Mouse (Mus musculus) Muller cell, postnatal 12 days (primary cell): ENCODE measurements around the gene Grik4.

Experiments
- DNase-seq: peaks from one replicate; pipeline ENCODE4 v3.0.0-alpha.2; 2015; ENCODE audit errors: inconsistent ontology term

Grik4 gene

GRCm38 (mm10) chr9:42750176-42750575 lies 194.1 kb downstream of the Grik4 start:
- DNase-seq: no peak

- peak; percentile 33 for DNase-seq
These were observed 198.3 kb downstream of the Grik4 start for GRCm38 (mm10) chr9:42745982-42746381.

- no peak for DNase-seq
These were observed 201.9 kb downstream of the Grik4 start for GRCm38 (mm10) chr9:42742385-42742784.

- no peak for DNase-seq
These were observed 207.5 kb downstream of the Grik4 start for GRCm38 (mm10) chr9:42736697-42737335.

- no peak for DNase-seq
These were observed 209.2 kb downstream of the Grik4 start for GRCm38 (mm10) chr9:42735086-42735485.

- DNase-seq: peak; percentile 81
These were observed 211.5 kb downstream of the Grik4 start for GRCm38 (mm10) chr9:42732731-42733318.

GRCm38 (mm10) chr9:42728472-42728871 lies 215.8 kb downstream of the Grik4 start:
- DNase-seq: no peak

GRCm38 (mm10) chr9:42727661-42728060 lies 216.6 kb downstream of the Grik4 start:
- DNase-seq: no peak

GRCm38 (mm10) chr9:42727186-42727585 lies 217.1 kb downstream of the Grik4 start:
- no peak for DNase-seq

- peak; percentile 76 for DNase-seq
These were observed 220.2 kb downstream of the Grik4 start for GRCm38 (mm10) chr9:42724099-42724498.

- DNase-seq: no peak
These were observed 221.8 kb downstream of the Grik4 start for GRCm38 (mm10) chr9:42722501-42722900.

- no peak for DNase-seq
These were observed 222.6 kb downstream of the Grik4 start for GRCm38 (mm10) chr9:42721718-42722117.

GRCm38 (mm10) chr9:42721146-42721545 lies 223.1 kb downstream of the Grik4 start:
- no peak for DNase-seq

GRCm38 (mm10) chr9:42713912-42714311 lies 230.4 kb downstream of the Grik4 start:
- no peak for DNase-seq

GRCm38 (mm10) chr9:42705848-42706247 lies 238.4 kb downstream of the Grik4 start:
- DNase-seq: no peak

GRCm38 (mm10) chr9:42703191-42703854 lies 241.0 kb downstream of the Grik4 start:
- DNase-seq: peak; percentile 33

- no peak for DNase-seq
These were observed 241.8 kb downstream of the Grik4 start for GRCm38 (mm10) chr9:42702231-42703132.

GRCm38 (mm10) chr9:42701729-42702128 lies 242.6 kb downstream of the Grik4 start:
- DNase-seq: no peak

- no peak for DNase-seq
These were observed 251.3 kb downstream of the Grik4 start for GRCm38 (mm10) chr9:42693024-42693423.

- peak; percentile 47 for DNase-seq
These were observed 256.1 kb downstream of the Grik4 start for GRCm38 (mm10) chr9:42688143-42688542.

GRCm38 (mm10) chr9:42686104-42686503 lies 258.2 kb downstream of the Grik4 start:
- no peak for DNase-seq

- no peak for DNase-seq
These were observed 270.3 kb downstream of the Grik4 start for GRCm38 (mm10) chr9:42674017-42674412.
